7 mouse cellular contexts compared by ENCODE assay signal in the genomic region with DNA sequence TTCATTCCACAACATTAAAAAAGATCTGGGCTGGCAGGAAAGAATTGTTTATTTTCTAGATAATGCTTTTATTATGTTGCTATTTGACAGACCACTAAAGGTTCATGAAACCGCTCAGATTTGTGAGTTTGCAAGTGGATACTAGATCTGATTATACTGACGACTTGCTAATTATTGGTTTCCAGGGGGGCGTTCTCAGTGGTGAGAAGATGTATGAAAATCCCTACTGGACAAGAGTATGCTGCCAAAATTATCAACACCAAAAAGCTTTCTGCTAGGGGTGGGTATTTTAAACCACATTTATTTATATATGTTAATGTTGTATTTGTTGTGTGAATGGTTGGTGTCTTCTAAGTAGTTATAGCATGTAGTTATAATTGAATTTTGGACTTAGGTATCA. TPM values are rescaled to one million over a fixed set of nuclear protein-coding genes. Genes with fewer than 3 reads are reported as not detected.
A peak's percentile ranks its signal among the peaks of the same experiment; 100 is the strongest.
DNase-seq lines count a peak whose midpoint lies in the region; ATAC-seq and TF ChIP-seq lines count a peak whose summit lies in the region.

No protein-coding gene starts in this region.

- 71% methylated on average over 3 of the region's 3 CpGs for WGBS in liver, postnatal 0 days (ENCODE audit: insufficient replicate concordance)
- 54% methylated on average over 3 of the region's 3 CpGs for WGBS in liver, embryonic 12.5 days (ENCODE audit: insufficient replicate concordance)
- 26% methylated on average over 3 of the region's 3 CpGs for WGBS in forebrain, embryonic 14.5 days
- 66% methylated on average over 3 of the region's 3 CpGs for WGBS in intestine, postnatal 0 days
- WGBS in stomach, embryonic 15.5 days = 59% methylated on average over 3 of the region's 3 CpGs

- H3K9ac ChIP-seq in liver, postnatal 0 days (replicated peaks) = no peak overlapping the region
- no peak overlapping the region for H3K9ac ChIP-seq in liver, embryonic 12.5 days
- H3K9ac ChIP-seq in forebrain, embryonic 14.5 days (ENCODE audit: low read length) = no peak overlapping the region
- H3K9ac ChIP-seq in intestine, postnatal 0 days (ENCODE audit: low read depth, low read length) = no peak overlapping the region
- H3K9ac ChIP-seq in stomach, embryonic 15.5 days = no peak overlapping the region

- H3K9me3 ChIP-seq in liver, postnatal 0 days (ENCODE audit: low read length) = no peaks in the 10 kb centered on the region
- no peaks in the 10 kb centered on the region for H3K9me3 ChIP-seq in liver, embryonic 12.5 days (replicated peaks)
- no peaks in the 10 kb centered on the region for H3K9me3 ChIP-seq in forebrain, embryonic 14.5 days (replicated peaks; ENCODE audit: control insufficient read depth, low read length)
- H3K9me3 ChIP-seq in intestine, postnatal 0 days (ENCODE audit: control insufficient read depth) = no peaks in the 10 kb centered on the region
- H3K9me3 ChIP-seq in stomach, embryonic 15.5 days = no peaks in the 10 kb centered on the region

- peak overlapping the region; percentile 73; the same call in 1 of the 2 replicates for H3K4me3 ChIP-seq in liver, postnatal 0 days (ENCODE audit: low read depth, low read length)
- H3K4me3 ChIP-seq in liver, embryonic 12.5 days = no peak overlapping the region
- H3K4me3 ChIP-seq in forebrain, embryonic 14.5 days (ENCODE audit: low read depth, low read length) = peak overlapping the region; percentile 79
- peak overlapping the region; percentile 68; the same call in 1 of the 2 replicates for H3K4me3 ChIP-seq in intestine, postnatal 0 days (ENCODE audit: low read depth, low read length)
- H3K4me3 ChIP-seq in stomach, embryonic 15.5 days (replicated peaks) = no peak overlapping the region

- TF ChIP-seq CTCF in liver, postnatal 0 days (IDR thresholded peaks at IDR 0.05; ENCODE audit: low read depth) = no peak
- TF ChIP-seq CTCF in intestine, postnatal 0 days (IDR thresholded peaks at IDR 0.05; ENCODE audit: low read depth) = no peak

- TF ChIP-seq EP300 in liver, postnatal 0 days (IDR thresholded peaks at IDR 0.05; ENCODE audit: low read depth) = no peak

- H3K27ac ChIP-seq in liver, postnatal 0 days (ENCODE audit: low read depth) = no peak overlapping the region
- no peak overlapping the region for H3K27ac ChIP-seq in liver, embryonic 12.5 days
- H3K27ac ChIP-seq in forebrain, embryonic 14.5 days (ENCODE audit: low read depth, low read length) = no peak overlapping the region
- no peak overlapping the region for H3K27ac ChIP-seq in intestine, postnatal 0 days (ENCODE audit: low read depth, low read length)
- H3K27ac ChIP-seq in stomach, embryonic 15.5 days = no peak overlapping the region

- H3K27me3 ChIP-seq in liver, postnatal 0 days (ENCODE audit: insufficient read depth, low read length) = no peaks in the 10 kb centered on the region
- peaks cover 22% of the 10 kb centered on the region for H3K27me3 ChIP-seq in liver, embryonic 12.5 days (replicated peaks)
- no peaks in the 10 kb centered on the region for H3K27me3 ChIP-seq in forebrain, embryonic 14.5 days (replicated peaks; ENCODE audit: control insufficient read depth, insufficient read depth, low read length)
- no peaks in the 10 kb centered on the region for H3K27me3 ChIP-seq in intestine, postnatal 0 days (replicated peaks; ENCODE audit: control insufficient read depth, insufficient read depth, low read length)
- no peaks in the 10 kb centered on the region for H3K27me3 ChIP-seq in stomach, embryonic 15.5 days (replicated peaks)

- peaks cover 4% of the 10 kb centered on the region for H3K4me1 ChIP-seq in liver, postnatal 0 days (ENCODE audit: insufficient read depth)
- H3K4me1 ChIP-seq in liver, embryonic 12.5 days = peaks cover 10% of the 10 kb centered on the region; the same call in 1 of the 2 replicates
- peaks cover 10% of the 10 kb centered on the region for H3K4me1 ChIP-seq in forebrain, embryonic 14.5 days (ENCODE audit: control insufficient read depth, insufficient read depth, low read length)
- no peaks in the 10 kb centered on the region for H3K4me1 ChIP-seq in intestine, postnatal 0 days (replicated peaks; ENCODE audit: control insufficient read depth, insufficient read depth, low read length)
- no peaks in the 10 kb centered on the region for H3K4me1 ChIP-seq in stomach, embryonic 15.5 days

- ATAC-seq in liver, postnatal 0 days = no peak
- ATAC-seq in liver, embryonic 12.5 days = no peak
- no peak for ATAC-seq in forebrain, embryonic 14.5 days
- no peak for ATAC-seq in intestine, postnatal 0 days
- ATAC-seq in stomach, embryonic 15.5 days (ENCODE audit: insufficient read depth, low FRiP score, low read depth) = no peak

- DNase-seq in liver, postnatal 0 days = no peak
- DNase-seq in forebrain, embryonic 14.5 days (ENCODE audit: low spot score) = no peak
- no peak for DNase-seq in adrenal gland, postnatal 10 days
- no peak for DNase-seq in gastrocnemius, postnatal 4 days (ENCODE audit: low spot score in 2 of 2)

- 0 out of 2 replicates have a peak, but pooled peaks cover 5% of the 10 kb centered on the region for H3K36me3 ChIP-seq in liver, postnatal 0 days (replicated peaks; ENCODE audit: insufficient read depth, low read length)
- no peaks in the 10 kb centered on the region for H3K36me3 ChIP-seq in liver, embryonic 12.5 days
- no peaks in the 10 kb centered on the region for H3K36me3 ChIP-seq in forebrain, embryonic 14.5 days (ENCODE audit: control insufficient read depth, insufficient read depth, low read length)
- peaks cover 8% of the 10 kb centered on the region for H3K36me3 ChIP-seq in intestine, postnatal 0 days (ENCODE audit: control insufficient read depth, insufficient read depth)
- H3K36me3 ChIP-seq in stomach, embryonic 15.5 days = no peaks in the 10 kb centered on the region

- H3K4me2 ChIP-seq in liver, postnatal 0 days (ENCODE audit: low read depth, low read length) = peak overlapping the region; percentile 87
- no peak overlapping the region for H3K4me2 ChIP-seq in liver, embryonic 12.5 days
- H3K4me2 ChIP-seq in forebrain, embryonic 14.5 days (ENCODE audit: low read length) = peak overlapping the region; percentile 89
- peak overlapping the region; percentile 87 for H3K4me2 ChIP-seq in intestine, postnatal 0 days (replicated peaks; ENCODE audit: low read depth)
- peak overlapping the region; percentile 85; the same call in 1 of the 2 replicates for H3K4me2 ChIP-seq in stomach, embryonic 15.5 days

RNA-seq across cellular contexts. Expression of gene Camk2d, which starts 2.8 kb away (rescaled TPM):
- 6.9 and 7.4 TPM in 2 replicates for polyA plus RNA-seq in liver, postnatal 0 days (2015; fragmentation: Nextera tagmentation; extraction: Ambion mirVana)
- polyA plus RNA-seq in liver, embryonic 12.5 days (2016; fragmentation: Nextera tagmentation; extraction: Ambion mirVana) = 6.3 and 7.1 TPM in 2 replicates
- polyA plus RNA-seq in forebrain, embryonic 14.5 days (2014; fragmentation: Nextera tagmentation; extraction: Ambion mirVana) = 25.5 and 30.3 TPM in 2 replicates
- 42.6 and 50.4 TPM in 2 replicates for polyA plus RNA-seq in intestine, postnatal 0 days (2015; fragmentation: Nextera tagmentation; extraction: Ambion mirVana)
- polyA plus RNA-seq in stomach, embryonic 15.5 days (2015; fragmentation: Nextera tagmentation; extraction: Ambion mirVana) = 37.7 and 39.4 TPM in 2 replicates
- total RNA-seq in adrenal gland, postnatal 10 days (2021) = 10 to 100 TPM; 65.2 to 73.8 TPM
- total RNA-seq in gastrocnemius, postnatal 4 days (2021) = 100 to 1,000 TPM in 1 of 2 experiments, 10 to 100 TPM in 1; 98.9 to 104 TPM

Comparison
In these comparisons a context has a peak if more than half of its experiments do, and no peak if none do; other contexts are left out.
1. H3K4me3 ChIP-seq: peak in liver, postnatal 0 days (single experiment), forebrain, embryonic 14.5 days (single experiment) and intestine, postnatal 0 days (single experiment); none in liver, embryonic 12.5 days (single experiment) and stomach, embryonic 15.5 days (single experiment).